Mouse (Mus musculus) bone marrow macrophage, adult 2 months (primary cell): ENCODE results near the gene Slc38a1.

Experiments
- CTCF ChIP-seq: IDR thresholded peaks from 2 replicates; pipeline ENCODE4 v1.5.1; 2012; ENCODE audit warnings: low read depth, mild to moderate bottlenecking, low read length, moderate library complexity
- POLR2A ChIP-seq: IDR thresholded peaks from 2 replicates; pipeline ENCODE4 v1.6.1; 2012; ENCODE audit warnings: mild to moderate bottlenecking, low read depth, low read length, borderline replicate concordance

GRCm38 (mm10) chr15:96678871-96679773 is 36.4 kb upstream of the Slc38a1 start:
- no peak for TF ChIP-seq CTCF
- TF ChIP-seq POLR2A = no peak
